Mouse (Mus musculus) MEL (cell line): Measurements from ENCODE around the gene Clec4f. TPM values are rescaled to one million over a fixed set of nuclear protein-coding genes. Genes with fewer than 3 reads are reported as not detected.

Experiments used
- polyA plus RNA-seq, 2 experiments: library from polyadenylated mRNA; stranded (reverse) in 1 of 2; unstranded in 1 of 2; fragments of >175 nt in 1 of 2; fragments of >200 nt in 1 of 2; gene quantifications; 2 replicates each; pipeline versions ENCODE4 v1.2.1 to v1.2.4; 2012; ENCODE audit warnings: low replicate concordance in 2 of 2, low read depth in 1 of 2; ENCODE audit not compliant: insufficient read length in 2 of 2, insufficient read depth in 1 of 2, missing spikeins in 1 of 2
- total RNA-seq: library from RNA; depleted of rRNA; stranded (reverse); fragments of 300-350 nt; gene quantifications from 2 replicates; pipeline ENCODE4 v1.2.3, GENCODE M21; 2012; rRNA removed

Gene Clec4f
- total and polyA plus RNA-seq, 3 experiments = not detected

Other genes starting within 250 kb of the Clec4f start
- gene Tet3, start 197.1 kb downstream of the Clec4f start, total RNA-seq = 11.0 and 11.6 TPM in 2 replicates
- 10 to 100 TPM; 22.9 to 35.3 TPM for gene Tet3, start 197.1 kb downstream of the Clec4f start, polyA plus RNA-seq
- gene Dguok, start 149.2 kb downstream of the Clec4f start, total RNA-seq = 12.6 and 13.4 TPM in 2 replicates
- 10 to 100 TPM in 1 of 2 experiments, not detected in 1; 21.0 TPM for gene Dguok, start 149.2 kb downstream of the Clec4f start, polyA plus RNA-seq
- gene Actg2, start 119.9 kb downstream of the Clec4f start, total RNA-seq = 0.27 TPM in 1 of 2 replicates, not detected in the other
- under 1 TPM in 1 of 2 experiments, not detected in 1; 0.07 TPM for gene Actg2, start 119.9 kb downstream of the Clec4f start, polyA plus RNA-seq
- 4.0 and 4.8 TPM in 2 replicates for gene Stambp, start 83.5 kb downstream of the Clec4f start, total RNA-seq
- gene Stambp, start 83.5 kb downstream of the Clec4f start, polyA plus RNA-seq = 10 to 100 TPM in 1 of 2 experiments, not detected in 1; 18.3 TPM
- not detected in 2 replicates for gene Cd207, start 21.7 kb upstream of the Clec4f start, total RNA-seq
- not detected for gene Cd207, start 21.7 kb upstream of the Clec4f start, polyA plus RNA-seq
- gene Vax2, start 55.1 kb upstream of the Clec4f start, total RNA-seq = 0.39 and 0.46 TPM in 2 replicates
- 1 to 10 TPM in 1 of 2 experiments, not detected in 1; 3.2 TPM for gene Vax2, start 55.1 kb upstream of the Clec4f start, polyA plus RNA-seq
- not detected in 2 replicates for gene Atp6v1b1, start 86.8 kb upstream of the Clec4f start, total RNA-seq
- under 1 TPM in 1 of 2 experiments, not detected in 1; 0.08 TPM for gene Atp6v1b1, start 86.8 kb upstream of the Clec4f start, polyA plus RNA-seq
- not detected in 2 replicates for gene Ankrd53, start 106.5 kb upstream of the Clec4f start, total RNA-seq
- gene Ankrd53, start 106.5 kb upstream of the Clec4f start, polyA plus RNA-seq = under 1 TPM in 1 of 2 experiments, not detected in 1; 0.67 TPM
- 51.1 and 56.2 TPM in 2 replicates for gene Tex261, start 119.6 kb upstream of the Clec4f start, total RNA-seq
- gene Tex261, start 119.6 kb upstream of the Clec4f start, polyA plus RNA-seq = 100 to 1,000 TPM in 1 of 2 experiments, not detected in 1; 104 TPM
- 3.6 and 5.0 TPM in 2 replicates for gene Nagk, start 138.8 kb upstream of the Clec4f start, total RNA-seq
- gene Nagk, start 138.8 kb upstream of the Clec4f start, polyA plus RNA-seq = 1 to 10 TPM in 1 of 2 experiments, not detected in 1; 6.3 TPM
- gene Paip2b, start 175.6 kb upstream of the Clec4f start, total RNA-seq = 16.0 and 21.0 TPM in 2 replicates
- gene Paip2b, start 175.6 kb upstream of the Clec4f start, polyA plus RNA-seq = 10 to 100 TPM in 1 of 2 experiments, not detected in 1; 18.4 TPM
- gene Zfp638, start 210.9 kb upstream of the Clec4f start, total RNA-seq = 50.1 and 53.0 TPM in 2 replicates
- gene Zfp638, start 210.9 kb upstream of the Clec4f start, polyA plus RNA-seq = 10 to 100 TPM; 61.2 to 69.0 TPM